Mouse (Mus musculus) MEL (cell line): Measurements from ENCODE around the gene Usp37. TPM values are rescaled to one million over a fixed set of nuclear protein-coding genes. Genes with fewer than 3 reads are reported as not detected.

ENCODE experiments used
- DNase-seq: peaks from one replicate; pipeline ENCODE4 v3.0.0; 2011; ENCODE audit warnings: low read depth, low spot score
- H3K27ac ChIP-seq: 2 replicates; pipeline ENCODE4 v1.5.1; 2012; ENCODE audit warnings: low read depth, mild to moderate bottlenecking, control low read depth, low read length, moderate library complexity; ENCODE audit not compliant: control insufficient read depth
- H3K27me3 ChIP-seq, 2 experiments: fragments of 150-350 bp in 1 of 2; sonication (generic) in 1 of 2; 2 replicates each; pipeline ENCODE4 v1.6.1; 2012; ENCODE audit warnings: low read length in 2 of 2, mild to moderate bottlenecking in 2 of 2, improper control_type of control experiment in 1 of 2, moderate library complexity in 1 of 2; ENCODE audit not compliant: insufficient read depth in 2 of 2, control insufficient read depth in 1 of 2
- H3K36me3 ChIP-seq, 2 experiments: 2 replicates each; pipeline ENCODE4 v1.6.1; 2012 to 2014; ENCODE audit warnings: low read length in 2 of 2, improper control_type of control experiment in 1 of 2, inconsistent platforms in 1 of 2, mild to moderate bottlenecking in 1 of 2; ENCODE audit not compliant: insufficient read depth in 2 of 2, control insufficient read depth in 1 of 2
- H3K4me1 ChIP-seq, 2 experiments: fragments of 150-350 bp in 1 of 2; sonication (generic) in 1 of 2; 2 replicates each; pipeline ENCODE4 v1.6.1; 2012; ENCODE audit warnings: low read length in 2 of 2, improper control_type of control experiment in 1 of 2, mild to moderate bottlenecking in 1 of 2; ENCODE audit not compliant: insufficient read depth in 2 of 2, control insufficient read depth in 1 of 2
- H3K4me3 ChIP-seq, 2 experiments: fragments of 150-350 bp in 1 of 2; sonication (generic) in 1 of 2; 2 replicates each; pipeline ENCODE4 v1.5.1; 2012; ENCODE audit warnings: low read depth in 2 of 2, low read length in 2 of 2, mild to moderate bottlenecking in 2 of 2, moderate library complexity in 2 of 2, control low read depth in 1 of 2, improper control_type of control experiment in 1 of 2; ENCODE audit not compliant: control insufficient read depth in 1 of 2, insufficient read depth in 1 of 2
- H3K79me2 ChIP-seq: 2 replicates; pipeline ENCODE4 v1.6.1; 2012; ENCODE audit warnings: mild to moderate bottlenecking, low read length, moderate library complexity; ENCODE audit not compliant: control insufficient read depth, poor library complexity, insufficient read depth
- H3K9ac ChIP-seq: 2 replicates; pipeline ENCODE4 v1.6.1; 2012; ENCODE audit warnings: low read depth, mild to moderate bottlenecking, control low read depth, low read length, moderate library complexity; ENCODE audit not compliant: control insufficient read depth, poor library complexity, severe bottlenecking
- H3K9me3 ChIP-seq: fragments of 150-350 bp; sonication (generic); replicated peaks from 2 replicates; pipeline ENCODE4 v1.6.1; 2012; ENCODE audit warnings: mild to moderate bottlenecking, low read length, improper control_type of control experiment, moderate library complexity; ENCODE audit not compliant: insufficient read depth
- BHLHE40 ChIP-seq: IDR thresholded peaks from 2 replicates; pipeline ENCODE4 v1.6.1; 2012; ENCODE audit warnings: low read depth, mild to moderate bottlenecking, inconsistent platforms, low read length, improper control_type of control experiment, borderline replicate concordance
- CTCF ChIP-seq, 3 experiments: IDR thresholded peaks in 2 of 3; conservative IDR thresholded peaks in 1 of 3; 2 replicates each; pipeline ENCODE4 v1.5.1; 2011 to 2012; ENCODE audit warnings: low read length in 3 of 3, low read depth in 2 of 3, mild to moderate bottlenecking in 2 of 3, improper control_type of control experiment in 1 of 3, inconsistent platforms in 1 of 3, mixed read lengths in 1 of 3, moderate library complexity in 1 of 3; ENCODE audit not compliant: control insufficient read depth in 1 of 3, insufficient read depth in 1 of 3, poor library complexity in 1 of 3, severe bottlenecking in 1 of 3
- ELF1 ChIP-seq: IDR thresholded peaks from 2 replicates; pipeline ENCODE4 v1.6.1; 2014; ENCODE audit warnings: low read depth, mild to moderate bottlenecking, inconsistent platforms, low read length, improper control_type of control experiment, moderate library complexity
- ETS1 ChIP-seq: IDR thresholded peaks from 2 replicates; pipeline ENCODE4 v1.6.1; 2012; ENCODE audit warnings: low read depth, mild to moderate bottlenecking, inconsistent platforms, low read length, improper control_type of control experiment, moderate library complexity
- KAT2A ChIP-seq: conservative IDR thresholded peaks from 2 replicates; pipeline ENCODE4 v1.6.1; 2012; ENCODE audit warnings: low read depth, low read length, improper control_type of control experiment, inconsistent platforms
- MYB ChIP-seq: IDR thresholded peaks from 2 replicates; pipeline ENCODE4 v1.6.1; 2011; ENCODE audit warnings: mild to moderate bottlenecking, low read depth, low read length, improper control_type of control experiment
- POLR2A ChIP-seq, 2 experiments: IDR thresholded peaks; 2 replicates each; pipeline ENCODE4 v1.6.1; 2011 to 2012; ENCODE audit warnings: low read length in 2 of 2, mild to moderate bottlenecking in 2 of 2, control low read depth in 1 of 2, improper control_type of control experiment in 1 of 2, low read depth in 1 of 2, moderate library complexity in 1 of 2; ENCODE audit not compliant: control insufficient read depth in 1 of 2, insufficient read depth in 1 of 2, poor library complexity in 1 of 2
- RAD21 ChIP-seq: IDR thresholded peaks from 2 replicates; pipeline ENCODE4 v1.6.1; 2011; ENCODE audit warnings: mild to moderate bottlenecking, low read depth, low read length, improper control_type of control experiment
- SIN3A ChIP-seq: IDR thresholded peaks from 2 replicates; pipeline ENCODE4 v1.6.1; 2012; ENCODE audit warnings: low read length, improper control_type of control experiment, inconsistent platforms
- TAL1 ChIP-seq: IDR thresholded peaks from 2 replicates; pipeline ENCODE4 v1.6.1; 2012; ENCODE audit warnings: mild to moderate bottlenecking, inconsistent platforms, low read length, moderate library complexity, mixed read lengths
- TBP ChIP-seq: IDR thresholded peaks from 2 replicates; pipeline ENCODE4 v1.8.0; 2011; ENCODE audit warnings: low read depth, low read length, improper control_type of control experiment
- USF2 ChIP-seq, 2 experiments: IDR thresholded peaks; 2 replicates each; pipeline ENCODE4 v1.6.1; 2011 to 2012; ENCODE audit warnings: improper control_type of control experiment in 2 of 2, low read length in 2 of 2, borderline replicate concordance in 1 of 2, inconsistent platforms in 1 of 2, low read depth in 1 of 2, mild to moderate bottlenecking in 1 of 2; ENCODE audit not compliant: insufficient read depth in 1 of 2
- ZMIZ1 ChIP-seq: IDR thresholded peaks from 2 replicates; pipeline ENCODE4 v1.6.1; 2012; ENCODE audit warnings: low read depth, mild to moderate bottlenecking, inconsistent platforms, low read length, improper control_type of control experiment, moderate library complexity
- ZNF384 ChIP-seq: IDR thresholded peaks from 2 replicates; pipeline ENCODE4 v1.6.1; 2012; ENCODE audit warnings: low read depth, mild to moderate bottlenecking, inconsistent platforms, low read length, improper control_type of control experiment
- polyA plus RNA-seq, 2 experiments: library from polyadenylated mRNA; stranded (reverse) in 1 of 2; unstranded in 1 of 2; fragments of >175 nt in 1 of 2; fragments of >200 nt in 1 of 2; gene quantifications; 2 replicates each; pipeline versions ENCODE4 v1.2.1 to v1.2.4; 2012; ENCODE audit warnings: low replicate concordance in 2 of 2, low read depth in 1 of 2; ENCODE audit not compliant: insufficient read length in 2 of 2, insufficient read depth in 1 of 2, missing spikeins in 1 of 2
- total RNA-seq: library from RNA; depleted of rRNA; stranded (reverse); fragments of 300-350 nt; gene quantifications from 2 replicates; pipeline ENCODE4 v1.2.3, GENCODE M21; 2012

The Usp37 gene
- total and polyA plus RNA-seq, 3 experiments: 17.8 to 77.6 (median 24.0) TPM

DNA sequence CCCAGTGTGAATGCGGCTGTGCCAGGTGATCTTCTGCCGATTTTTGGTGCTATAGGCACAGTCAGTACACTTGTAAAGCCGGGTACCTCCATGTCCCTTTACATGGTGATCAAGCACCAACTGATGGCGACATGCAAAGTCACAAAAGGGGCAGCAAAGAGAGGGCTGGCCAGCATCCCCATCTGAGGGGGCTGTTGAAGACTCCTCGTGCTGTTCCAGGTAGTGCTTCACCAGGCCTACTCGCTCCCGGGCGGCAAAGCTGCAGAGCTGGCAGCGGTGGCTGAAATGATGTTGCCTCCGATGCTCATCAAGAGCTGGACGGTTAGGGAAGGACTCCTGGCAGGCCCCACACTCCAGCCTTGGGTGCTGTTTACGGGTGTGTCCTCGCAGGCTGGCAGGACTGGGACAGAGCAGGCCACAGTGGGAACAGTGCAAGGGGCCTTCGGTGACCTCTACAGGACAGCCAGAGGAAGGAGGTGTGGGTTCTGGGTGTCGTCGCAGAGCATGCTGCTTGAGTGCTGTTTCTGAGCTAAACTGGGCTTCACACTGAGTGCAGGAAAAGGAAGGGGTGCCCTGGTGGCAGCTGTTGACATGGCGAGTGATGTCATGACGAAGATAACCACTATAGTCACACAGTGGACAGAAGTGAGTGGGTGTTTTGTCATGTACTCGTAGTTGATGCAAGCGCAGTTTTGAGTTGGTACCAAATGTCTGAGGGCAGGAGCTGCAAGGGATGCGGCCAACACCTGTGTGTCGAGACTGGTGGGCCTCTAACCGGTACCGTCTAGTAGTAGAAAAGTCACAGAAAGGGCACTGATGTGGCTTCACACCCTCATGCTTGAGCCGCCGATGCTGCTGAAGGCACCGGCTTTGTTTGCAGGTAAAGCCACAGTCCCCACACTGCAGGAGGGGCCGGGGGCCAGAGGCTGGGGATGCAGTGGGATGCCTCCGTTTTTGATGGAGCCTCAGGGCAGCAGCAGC lies 25.9 kb upstream of the Usp37 start:
- H3K9me3 ChIP-seq: no peaks in the 10 kb centered on the region
- H3K9ac ChIP-seq: no peak overlapping the region
- no peak overlapping the region for H3K27ac ChIP-seq
- peaks cover 0 to 38% of the 10 kb centered on the region in 2 experiments; a peak in 2 of 4 replicates for H3K36me3 ChIP-seq
- 0 out of 6 replicates have a peak, but pooled peaks of 1 of the 3 experiments have one; percentile 13 for TF ChIP-seq CTCF (IDR thresholded peaks at IDR 0.05 in 2 of 3, conservative IDR thresholded peaks at IDR 0.05 in 1 of 3; ENCODE audit: control insufficient read depth in 1 of 3, insufficient read depth in 1 of 3, low read depth in 2 of 3, low read length in 3 of 3, poor library complexity in 1 of 3, severe bottlenecking in 1 of 3)
- no peak for TF ChIP-seq ZMIZ1
- H3K4me1 ChIP-seq: no peaks in the 10 kb centered on the region
- H3K4me3 ChIP-seq: no peak overlapping the region
- H3K79me2 ChIP-seq: 0 out of 2 replicates have a peak, but pooled peaks cover 2% of the 10 kb centered on the region
- H3K27me3 ChIP-seq: no peaks in the 10 kb centered on the region
- DNase-seq: no peak

GRCm38 (mm10) chr1:74565834-74566233 lies 21.8 kb upstream of the Usp37 start:
- Histone ChIP-seq H3K27me3 (no peaks in the 10 kb centered on the region), H3K36me3 (peaks cover 0 to 11% of the 10 kb centered on the region in 2 experiments; a peak in 2 of 4 replicates), H3K4me1 (no peaks in the 10 kb centered on the region), H3K27ac (no peak overlapping the region), H3K79me2 (no peaks in the 10 kb centered on the region), H3K9me3 (no peaks in the 10 kb centered on the region), H3K9ac (no peak overlapping the region), H3K4me3 (no peak overlapping the region)
- no peak for TF ChIP-seq TAL1
- TF ChIP-seq ETS1: no peak
- TF ChIP-seq KAT2A: no peak
- TF ChIP-seq USF2 (IDR thresholded peaks at IDR 0.05; ENCODE audit: borderline replicate concordance in 1 of 2, insufficient read depth in 1 of 2, low read depth in 1 of 2, low read length in 2 of 2): no peak
- TF ChIP-seq SIN3A: no peak
- TF ChIP-seq CTCF (IDR thresholded peaks at IDR 0.05 in 2 of 3, conservative IDR thresholded peaks at IDR 0.05 in 1 of 3; ENCODE audit: control insufficient read depth in 1 of 3, insufficient read depth in 1 of 3, low read depth in 2 of 3, low read length in 3 of 3, poor library complexity in 1 of 3, severe bottlenecking in 1 of 3): no peak
- TF ChIP-seq TBP: no peak
- TF ChIP-seq ELF1: no peak
- TF ChIP-seq ZNF384: no peak
- TF ChIP-seq BHLHE40: no peak
- TF ChIP-seq MYB: no peak
- no peak for TF ChIP-seq RAD21
- TF ChIP-seq POLR2A (IDR thresholded peaks at IDR 0.05; ENCODE audit: control insufficient read depth in 1 of 2, insufficient read depth in 1 of 2, low read depth in 1 of 2, low read length in 2 of 2, poor library complexity in 1 of 2): no peak
- no peak for DNase-seq
